Mouse (Mus musculus) skeletal muscle tissue, adult 2 months (tissue): ENCODE data around the gene Map3k9.

ENCODE experiments used
- DNase-seq: peaks from one replicate; pipeline ENCODE4 v3.0.0-alpha.2; 2012; ENCODE audit warnings: low read depth, low spot score

The Map3k9 gene

DNA sequence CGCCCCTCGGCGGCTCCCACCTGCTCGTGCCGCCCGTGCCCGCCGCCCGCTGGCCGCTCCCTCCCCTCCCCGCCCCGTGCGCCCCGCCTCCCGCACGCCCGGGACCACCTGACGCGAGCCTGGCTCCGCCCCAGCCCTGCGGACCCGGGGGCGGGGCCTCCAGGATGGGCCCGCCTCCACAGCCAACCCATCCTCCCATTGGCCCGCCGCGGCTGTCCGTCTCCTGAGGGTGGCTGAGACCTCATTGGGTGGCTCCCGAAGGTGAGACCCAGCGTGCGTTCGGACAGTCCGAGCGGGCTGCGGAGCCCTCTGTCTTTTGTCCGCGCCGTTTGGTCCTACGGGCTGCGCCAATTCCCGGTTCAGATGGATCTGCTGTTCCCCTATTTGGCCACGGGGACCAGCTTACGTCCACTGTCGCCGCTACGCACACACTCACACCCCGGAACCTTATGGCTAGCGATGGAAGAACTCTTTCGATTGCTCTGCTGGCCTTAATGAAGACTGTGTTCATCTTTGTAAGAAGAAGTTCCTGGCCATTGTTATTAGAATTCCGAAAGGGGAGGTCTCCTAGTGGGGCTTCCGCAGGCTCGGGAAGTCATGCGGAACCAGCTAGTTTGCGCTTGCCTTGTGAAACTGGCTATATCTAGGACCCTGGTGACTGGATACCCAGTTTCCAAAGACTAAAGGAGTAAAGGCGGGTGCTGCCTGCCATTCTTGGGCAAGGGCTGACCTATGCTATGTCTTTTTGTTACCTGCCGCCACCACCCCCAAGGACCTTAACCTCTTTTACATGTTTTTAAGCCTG, at the start of gene Map3k9:
TSS of gene Map3k9 (minus strand) at position 71 of the 805 bp plus-strand sequence.
- peak; percentile 74 for DNase-seq

GRCm38 (mm10) chr12:81828355-81828754, 47.4 kb upstream of the Map3k9 start:
- DNase-seq: no peak

- no peak for DNase-seq
Measured at GRCm38 (mm10) chr12:81822778-81823480, 42.0 kb upstream of the Map3k9 start.

DNA sequence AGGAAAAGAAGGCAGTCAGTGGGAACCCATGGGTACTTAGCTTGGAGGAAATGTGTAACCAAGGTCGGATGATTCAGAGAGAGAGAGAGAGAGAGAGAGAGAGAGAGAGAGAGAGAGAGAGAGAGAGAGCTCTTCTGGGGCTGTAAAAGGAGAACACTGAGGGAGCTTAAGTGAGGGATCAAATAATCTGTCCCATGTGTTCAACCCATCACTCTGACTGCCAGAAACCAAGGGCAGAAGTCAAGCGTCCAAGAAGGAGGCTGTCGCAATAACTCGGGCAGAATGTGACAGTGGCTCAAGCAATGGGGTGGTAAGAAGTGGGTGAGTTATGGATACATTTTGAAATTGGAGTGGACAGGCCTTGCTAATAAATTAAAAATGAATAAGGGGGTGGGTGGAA, 41.2 kb upstream of the Map3k9 start:
- peak; percentile 80 for DNase-seq

DNA sequence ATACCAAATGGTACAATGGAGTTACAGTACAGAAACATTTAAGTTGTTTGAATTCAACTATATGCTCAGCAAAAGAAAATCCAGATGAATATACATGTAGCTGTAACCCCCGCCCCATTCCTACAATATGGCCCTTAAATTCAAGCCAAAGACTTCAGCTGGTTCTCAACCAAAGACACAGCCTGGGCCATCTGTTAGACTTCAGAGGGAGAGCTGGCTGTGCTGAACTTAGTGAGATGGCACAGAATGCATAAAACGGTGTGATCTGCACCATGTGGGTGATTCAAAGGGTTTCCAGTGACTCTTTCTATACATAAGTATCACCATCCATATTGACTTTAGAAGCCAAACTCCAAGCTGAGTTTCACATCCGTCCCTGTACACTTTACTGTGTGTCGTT, 39.7 kb upstream of the Map3k9 start:
- DNase-seq: no peak

- no peak for DNase-seq
Measured at GRCm38 (mm10) chr12:81817126-81817505, 36.1 kb upstream of the Map3k9 start.

- DNase-seq: no peak
Measured at GRCm38 (mm10) chr12:81816330-81817125, 35.6 kb upstream of the Map3k9 start.

DNA sequence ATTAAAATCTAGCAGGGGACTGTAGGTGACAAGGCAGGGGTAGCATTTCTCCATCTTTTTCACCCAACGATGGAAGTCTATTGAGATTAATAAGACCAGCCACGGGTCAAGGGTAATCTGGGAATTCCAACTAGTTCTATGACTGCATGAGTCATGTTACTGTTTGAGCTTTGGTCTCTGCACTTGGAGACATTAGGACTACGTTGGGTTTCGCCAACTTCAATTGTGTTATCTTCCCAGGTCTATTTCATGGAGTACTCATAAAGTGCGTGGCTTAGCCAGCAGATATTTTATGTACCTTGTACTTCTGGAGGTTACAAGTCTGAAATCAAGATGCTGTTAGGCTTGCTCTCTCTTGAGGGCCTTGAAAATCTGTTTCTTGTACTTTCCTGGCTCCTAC, 33.8 kb upstream of the Map3k9 start:
- no peak for DNase-seq

- DNase-seq: no peak
Measured at GRCm38 (mm10) chr12:81810417-81810816, 29.4 kb upstream of the Map3k9 start.

DNA sequence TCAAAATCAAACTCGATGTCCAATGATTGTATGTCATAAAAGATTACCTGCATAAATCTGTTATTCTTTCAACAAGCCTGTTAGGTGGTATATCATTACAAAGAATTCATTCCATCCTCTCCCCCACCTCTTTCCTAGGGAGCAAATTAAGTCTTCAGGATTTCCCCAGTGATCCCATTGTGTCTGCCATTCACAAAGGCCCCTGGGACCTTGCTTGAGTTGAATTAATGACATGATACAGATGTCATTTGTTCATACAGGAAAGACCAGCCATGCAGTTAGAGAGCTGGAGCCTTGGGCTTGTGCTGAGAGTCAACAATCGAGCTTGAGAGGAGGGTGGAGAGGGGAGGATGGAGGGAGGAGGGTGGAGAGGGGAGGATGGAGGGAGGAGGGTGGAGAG, 27.6 kb upstream of the Map3k9 start:
- no peak for DNase-seq

DNA sequence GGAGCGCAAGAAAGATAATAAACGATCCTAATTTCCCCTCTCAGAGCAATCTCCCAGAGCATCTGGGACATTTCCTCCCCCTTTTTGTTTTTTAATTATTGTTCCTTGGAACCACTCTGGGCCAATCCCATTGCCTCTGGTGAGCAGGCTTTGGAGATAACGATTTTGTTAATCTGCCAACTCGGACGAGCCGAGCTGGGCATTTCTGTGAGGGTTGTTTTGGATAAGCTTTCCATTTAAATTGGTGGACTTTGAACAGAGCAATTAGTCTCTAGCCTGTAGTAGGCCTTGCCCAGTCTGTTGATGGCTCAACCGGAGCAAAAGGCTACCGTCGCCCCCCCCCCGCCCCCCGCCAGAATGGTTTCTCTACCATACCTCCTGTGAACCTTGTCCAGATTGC, 27.0 kb upstream of the Map3k9 start:
- DNase-seq: no peak

- no peak for DNase-seq
Measured at GRCm38 (mm10) chr12:81807529-81807837, 26.5 kb upstream of the Map3k9 start.

DNA sequence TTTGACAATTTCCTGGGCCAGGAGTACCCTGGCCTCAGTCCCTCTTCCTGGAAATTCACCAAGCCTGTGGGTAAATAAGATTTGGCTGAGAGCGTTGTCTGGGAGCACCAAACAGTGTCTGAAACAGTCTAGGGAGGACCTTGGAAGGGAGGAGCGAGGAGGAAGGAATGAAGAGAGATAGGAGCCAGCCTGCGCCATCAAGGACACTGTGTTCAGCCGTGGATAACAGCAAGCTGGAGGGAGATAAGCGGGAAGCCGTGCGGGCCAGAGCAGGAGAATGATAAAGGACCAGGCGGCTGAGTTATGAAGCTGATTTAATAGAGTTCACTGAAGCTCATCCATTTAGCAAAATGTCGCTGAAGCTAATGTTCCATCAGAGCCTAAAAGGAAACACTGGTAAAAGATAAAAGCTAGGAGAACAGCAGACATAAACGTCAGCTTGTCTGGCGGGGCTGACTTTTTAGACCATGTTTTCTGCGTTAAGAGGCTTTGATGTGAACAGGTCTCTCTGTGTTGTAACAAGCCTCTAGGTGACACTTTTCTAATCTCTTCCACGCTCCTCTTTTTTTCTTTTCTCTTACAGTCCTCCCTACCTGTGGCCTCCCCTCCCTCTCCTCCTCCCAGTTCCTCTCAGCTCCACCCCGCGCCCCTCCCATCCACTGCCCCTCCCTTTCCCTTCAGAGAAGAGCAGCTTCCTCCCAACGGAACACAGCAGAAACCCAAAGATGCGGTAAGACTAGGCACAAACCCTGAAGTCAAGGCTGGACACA, 26.0 kb upstream of the Map3k9 start:
- no peak for DNase-seq

DNA sequence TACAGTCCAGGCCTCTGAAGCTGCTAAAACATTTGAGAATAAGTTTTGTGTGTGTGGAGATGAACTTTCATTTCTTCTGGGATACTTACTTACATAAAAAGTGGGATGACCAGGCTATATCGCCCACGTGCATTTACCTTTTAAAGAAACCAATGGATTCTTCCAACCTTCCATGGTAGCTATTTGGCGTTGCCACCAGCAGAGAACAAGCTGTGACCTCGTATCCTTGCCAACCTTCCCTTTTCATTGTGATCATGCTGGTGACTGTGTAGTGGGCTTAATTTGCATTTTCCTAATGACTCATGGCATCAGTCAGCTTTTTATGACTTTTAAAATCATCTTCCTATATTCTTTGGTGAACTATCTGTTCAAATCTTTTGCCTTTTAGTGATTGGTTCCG, 25.1 kb upstream of the Map3k9 start:
- no peak for DNase-seq

- no peak for DNase-seq
Measured at GRCm38 (mm10) chr12:81803803-81804202, 22.8 kb upstream of the Map3k9 start.

GRCm38 (mm10) chr12:81803016-81803415, 22.0 kb upstream of the Map3k9 start:
- DNase-seq: no peak

DNA sequence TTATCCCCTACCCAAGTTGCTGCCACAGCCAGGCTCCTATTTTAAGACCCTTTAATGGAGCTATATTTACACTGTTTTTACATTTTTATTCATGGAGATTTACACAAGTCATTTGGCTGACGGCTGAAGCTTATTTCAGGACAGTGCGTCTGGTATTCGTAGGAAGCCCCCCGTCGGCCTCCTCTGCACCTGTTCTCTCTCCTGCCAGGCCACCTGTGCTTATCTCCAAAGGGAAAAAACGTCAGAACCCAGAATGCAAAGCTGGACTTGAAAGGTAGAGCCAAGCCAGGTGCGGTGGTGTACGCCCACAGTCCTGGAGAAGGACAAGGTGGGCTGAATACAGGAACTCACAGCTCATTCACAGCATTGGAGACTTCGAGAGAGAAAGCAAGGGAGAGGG, 20.2 kb upstream of the Map3k9 start:
- DNase-seq: no peak

DNA sequence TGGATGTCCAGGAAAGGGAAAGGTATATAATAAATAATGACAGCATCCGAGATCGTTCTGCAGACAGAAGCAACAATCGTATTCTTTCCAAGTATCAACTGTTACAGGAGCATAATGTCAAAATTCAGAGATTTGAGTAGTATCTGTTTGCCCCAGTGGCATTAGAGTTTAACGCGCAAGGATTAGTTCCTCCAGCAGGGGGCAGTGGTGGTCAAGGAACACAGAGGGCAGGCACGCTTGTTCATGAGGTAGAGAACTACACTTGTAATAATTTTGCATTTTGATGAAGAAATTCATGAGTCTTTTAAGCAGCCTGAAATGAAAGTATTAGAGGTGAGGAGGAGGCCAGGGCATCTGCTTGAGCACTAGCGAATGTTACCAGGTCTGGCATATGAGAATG, 15.6 kb upstream of the Map3k9 start:
- DNase-seq: peak; percentile 44

DNA sequence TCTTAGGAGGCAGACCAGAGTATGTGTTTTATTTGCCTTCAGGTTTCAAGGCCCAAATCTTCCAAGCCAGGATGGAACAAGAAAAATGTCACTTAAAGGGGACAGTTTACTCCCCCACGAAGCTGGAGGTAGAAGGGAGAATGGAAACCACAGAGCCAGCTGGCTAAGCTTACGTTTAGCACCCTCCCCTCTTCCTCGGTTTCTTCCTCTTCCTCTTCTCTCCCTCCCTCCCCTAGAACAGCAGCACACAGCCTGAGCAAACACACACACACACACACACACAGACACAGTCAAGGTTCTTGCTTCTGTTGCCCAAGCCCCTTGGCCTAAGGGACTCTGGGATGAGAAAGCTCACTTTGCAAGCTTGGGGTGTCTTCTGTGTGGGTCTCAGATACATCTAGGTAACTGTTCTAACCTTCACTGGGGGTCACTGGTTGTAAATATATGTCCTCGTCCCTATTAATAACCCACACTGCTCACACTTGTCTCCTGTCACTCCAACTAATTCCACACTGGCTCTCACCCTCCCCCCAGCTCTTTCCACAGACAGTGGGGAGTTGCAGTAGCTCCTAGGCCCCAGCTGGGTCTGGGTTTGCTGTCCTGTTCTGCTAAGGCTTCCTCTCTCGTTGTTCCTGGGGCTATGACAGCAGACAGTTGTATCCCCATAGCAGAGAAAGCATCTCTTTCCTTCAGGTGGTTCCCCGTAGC, 11.7 kb upstream of the Map3k9 start:
- peak; percentile 52 for DNase-seq

- no peak for DNase-seq
Measured at GRCm38 (mm10) chr12:81789499-81789898, 8.5 kb upstream of the Map3k9 start.

GRCm38 (mm10) chr12:81788672-81789084, 7.7 kb upstream of the Map3k9 start:
- DNase-seq: peak; percentile 91
